Mouse (Mus musculus) gastrocnemius, adult 8-10 months (tissue): ENCODE data around the gene Thop1. TPM values are rescaled to one million over a fixed set of nuclear protein-coding genes. Genes with fewer than 3 reads are reported as not detected.
"Not testable (repeated sequence)": the region's sequence is repeated elsewhere in the genome, so short reads cannot be mapped to it uniquely, and the experiment has no call there.

Experiments
- DNase-seq, 2 experiments: peaks; one replicate each; pipeline ENCODE4 v3.0.0; 2022; ENCODE audit warnings: low spot score in 2 of 2
- total RNA-seq, 4 experiments: library from RNA; stranded (reverse); gene quantifications; 2 replicates each; pipeline ENCODE4 v1.2.4; 2022

Thop1 gene
- total RNA-seq, 4 experiments from 2014 or later, result 21.7 to 24.1 (median 22.9) TPM

GRCm38 (mm10) chr10:81057406-81058130, 12.3 kb upstream of the Thop1 start:
- DNase-seq, result no peak

- no peak for DNase-seq
Observed at GRCm38 (mm10) chr10:81058896-81059295, 10.9 kb upstream of the Thop1 start.

GRCm38 (mm10) chr10:81059603-81060543, 10.0 kb upstream of the Thop1 start, which contains the start of gene Sgta:
Sgta (minus strand) TSS chr10:81060181.
- DNase-seq, result peak; percentile 99

- no peak for DNase-seq
Observed at GRCm38 (mm10) chr10:81062710-81063109, 7.1 kb upstream of the Thop1 start.

GRCm38 (mm10) chr10:81064519-81064918, 5.3 kb upstream of the Thop1 start:
- not testable (repeated sequence) for DNase-seq

DNA sequence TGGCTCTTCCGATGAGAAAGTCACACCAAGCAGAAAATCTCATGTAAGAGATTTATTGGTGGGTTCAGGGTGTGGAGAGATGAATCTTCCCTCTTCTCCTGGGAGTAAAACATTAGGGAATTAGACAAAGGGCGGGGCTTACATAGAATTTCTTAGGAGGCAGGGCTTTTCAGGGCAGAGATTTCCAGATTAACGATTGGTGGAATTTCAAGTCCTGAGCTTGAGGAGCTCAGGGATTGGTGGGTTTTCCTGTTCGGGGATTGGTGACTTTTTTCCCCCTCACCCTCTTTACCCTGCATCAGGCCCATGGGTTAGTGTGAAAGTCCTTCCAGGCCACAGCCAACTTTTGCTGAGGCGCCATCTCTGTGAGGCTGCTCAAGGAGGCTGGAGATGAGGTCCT, 1.1 kb upstream of the Thop1 start:
- no peak for DNase-seq

DNA sequence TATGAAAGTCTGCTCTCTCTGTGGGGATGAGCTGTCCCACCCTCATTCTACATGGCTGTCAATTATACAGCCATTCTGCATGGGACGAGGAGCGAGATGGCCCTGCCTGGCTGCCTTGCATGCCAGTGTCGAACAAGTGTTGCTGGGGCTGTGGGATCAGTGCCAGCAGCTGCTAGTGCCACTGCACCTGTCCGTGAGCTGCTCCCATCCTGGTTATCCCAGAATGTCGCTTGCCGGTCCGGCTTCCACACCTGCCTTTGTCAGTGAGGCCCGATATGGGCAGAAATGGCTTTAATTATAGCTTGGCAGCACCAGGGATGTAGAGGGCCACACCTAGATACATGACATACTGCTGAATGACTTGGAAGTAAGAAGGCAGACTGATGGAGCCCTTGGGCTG, 2.5 kb downstream of the Thop1 start:
- no peak for DNase-seq

DNA sequence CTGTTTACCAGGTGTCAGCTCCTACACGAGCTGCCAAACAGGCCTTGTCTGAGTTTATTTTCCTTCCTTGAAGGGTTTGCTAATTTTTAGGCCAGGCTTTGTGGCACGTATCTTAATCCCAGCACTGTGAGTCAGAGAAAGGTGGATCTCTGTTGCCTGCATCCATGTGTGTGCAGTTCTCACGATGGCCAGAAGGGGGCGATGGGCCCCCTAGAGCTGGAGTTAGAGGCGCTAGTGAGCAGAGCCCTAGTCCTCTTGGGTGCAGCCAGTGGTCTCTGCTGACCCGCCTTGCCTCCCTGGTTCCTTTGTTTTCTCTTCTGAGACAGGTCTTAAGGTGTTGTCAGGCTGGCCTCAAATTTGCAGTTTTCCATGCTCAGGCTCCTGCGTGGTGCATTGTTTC, 3.6 kb downstream of the Thop1 start:
- no peak for DNase-seq

DNA sequence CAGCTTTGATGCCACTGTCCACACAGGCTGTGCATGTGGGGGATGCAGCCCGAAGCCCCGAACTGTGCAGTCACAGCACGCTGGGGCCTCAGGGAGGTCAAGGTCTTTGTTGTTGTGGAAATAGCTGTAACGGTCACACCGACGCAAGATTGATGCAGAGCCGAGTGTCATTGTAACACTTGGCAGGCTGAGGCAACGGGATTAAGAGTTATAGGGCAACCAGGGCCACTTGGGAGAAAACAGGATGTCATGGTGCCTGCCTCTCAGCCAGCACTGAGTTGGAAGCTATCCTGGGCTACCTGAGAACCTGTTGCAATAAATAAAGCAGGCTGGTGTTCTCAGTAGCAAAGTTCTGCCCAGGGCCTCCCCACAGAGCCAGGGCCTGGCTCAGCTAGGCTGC, 5.9 kb downstream of the Thop1 start:
- peak in 1 of 2 experiments; percentile 46 for DNase-seq

- no peak for DNase-seq
Observed at GRCm38 (mm10) chr10:81076356-81076755, 6.5 kb downstream of the Thop1 start.

GRCm38 (mm10) chr10:81077916-81078315, 8.1 kb downstream of the Thop1 start:
- no peak for DNase-seq

GRCm38 (mm10) chr10:81080008-81080655, 10.3 kb downstream of the Thop1 start:
- no peak for DNase-seq

DNA sequence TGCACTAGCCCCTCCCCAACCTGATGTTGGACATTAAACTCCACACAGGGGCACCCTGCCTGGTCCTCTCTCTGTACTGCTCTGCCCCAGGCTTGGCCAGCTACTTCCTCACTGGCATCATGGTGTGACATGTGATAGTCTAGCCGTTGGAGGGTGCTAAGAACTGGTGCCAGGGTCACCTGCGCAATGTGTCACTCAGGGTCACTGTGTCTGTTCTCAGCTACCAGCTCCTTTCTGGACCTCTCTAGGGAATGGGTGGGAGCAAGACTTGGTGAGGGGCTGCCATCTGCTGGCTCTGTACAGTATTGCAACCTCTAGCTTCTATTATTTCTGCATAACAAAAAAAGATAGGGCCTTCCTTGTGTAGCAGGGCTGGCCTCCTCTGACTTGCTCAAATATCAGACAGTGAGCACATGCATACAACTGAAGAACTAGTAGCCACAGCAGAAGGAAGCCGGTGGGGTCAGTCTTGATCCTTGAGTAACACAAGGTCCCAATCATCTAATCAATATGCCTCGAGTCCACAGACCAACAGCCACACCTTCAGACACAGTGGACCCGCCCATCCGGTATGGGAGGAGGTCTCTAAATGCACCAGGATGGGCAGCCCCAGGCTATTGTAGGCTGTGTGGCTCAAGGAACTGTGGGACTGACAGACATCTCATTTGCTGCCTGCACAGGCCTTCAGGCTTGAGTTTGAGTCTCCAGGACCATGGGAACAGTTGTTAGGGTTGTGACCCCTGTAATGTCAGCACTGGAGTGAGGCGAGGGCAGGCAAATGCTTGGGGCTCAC, 12.5 kb downstream of the Thop1 start:
- DNase-seq, result peak; percentile 63 to 68

DNA sequence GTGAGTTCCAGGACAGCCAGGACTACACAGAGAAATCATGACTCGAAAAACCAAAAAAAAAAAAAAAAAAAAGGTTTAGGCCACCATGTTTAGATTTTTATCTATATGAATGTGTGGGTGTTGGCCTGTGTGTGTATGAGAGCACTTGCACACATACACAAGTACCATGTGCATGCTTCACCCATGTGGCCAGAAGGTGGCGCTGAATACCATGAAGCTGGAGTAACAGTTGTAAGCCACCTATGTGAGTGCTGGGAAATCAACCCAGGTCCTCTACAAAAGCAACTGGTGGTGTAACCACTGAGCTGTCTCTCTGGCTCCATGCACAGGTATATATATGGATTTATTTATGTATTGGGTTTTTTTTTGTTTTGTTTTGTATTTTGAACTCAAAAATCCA, 17.2 kb downstream of the Thop1 start:
- no peak for DNase-seq

- no peak for DNase-seq
Observed at GRCm38 (mm10) chr10:81089216-81089615, 19.4 kb downstream of the Thop1 start.

- DNase-seq, result no peak
Observed at GRCm38 (mm10) chr10:81090621-81091020, 20.8 kb downstream of the Thop1 start.

DNA sequence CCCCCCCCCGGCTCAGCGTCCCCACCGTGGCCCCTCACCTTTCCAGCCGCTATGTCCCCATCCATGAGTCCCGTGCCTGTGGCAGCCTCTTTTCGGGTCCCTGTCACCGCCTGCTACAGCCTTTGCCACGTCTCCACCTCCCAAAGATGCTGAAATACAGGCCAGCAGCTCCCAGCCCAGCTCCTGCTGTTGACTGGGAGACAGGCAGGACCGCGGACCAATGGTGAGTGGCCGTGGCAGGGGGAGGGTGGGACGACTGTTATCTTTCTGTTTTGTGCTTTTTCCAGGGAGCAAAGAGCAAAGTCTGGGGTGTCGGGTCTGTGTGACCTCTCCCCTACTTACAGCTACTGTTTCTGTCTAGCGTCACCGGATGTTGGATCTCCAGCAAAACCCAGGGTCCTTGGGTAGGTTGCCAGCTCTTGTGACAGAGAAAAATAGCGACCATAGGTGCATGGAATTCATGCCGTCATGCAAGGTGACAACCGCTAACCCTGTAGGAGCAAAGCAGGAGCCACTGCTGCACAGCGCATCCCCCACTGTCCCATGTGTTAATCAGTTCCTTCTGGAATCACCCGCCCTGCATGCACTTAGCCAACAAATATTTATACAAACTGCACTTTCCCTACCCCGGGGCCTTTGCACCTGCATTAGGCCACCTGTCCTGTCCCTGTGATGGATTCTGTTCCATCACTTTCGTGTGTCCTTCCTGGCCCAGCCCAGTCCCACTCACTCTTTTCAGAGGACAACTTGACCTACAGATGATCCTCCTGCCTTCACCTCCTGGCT, 22.8 kb downstream of the Thop1 start:
- no peak for DNase-seq

GRCm38 (mm10) chr10:81094931-81095678, 25.3 kb downstream of the Thop1 start:
- no peak for DNase-seq

GRCm38 (mm10) chr10:81105565-81106112, 35.8 kb downstream of the Thop1 start, which contains the start of gene Map2k2:
Map2k2 (plus strand) TSS chr10:81105915.
- DNase-seq, result peak; percentile 90 to 95
